Mouse (Mus musculus) urinary bladder, postnatal 4 days (tissue): Measurements from ENCODE around the gene Traf3ip2.

Experiments used
- DNase-seq, 2 experiments: peaks; one replicate each; pipeline ENCODE4 v3.0.0; 2021 to 2022; ENCODE audit warnings: low spot score in 2 of 2

The Traf3ip2 gene

DNA sequence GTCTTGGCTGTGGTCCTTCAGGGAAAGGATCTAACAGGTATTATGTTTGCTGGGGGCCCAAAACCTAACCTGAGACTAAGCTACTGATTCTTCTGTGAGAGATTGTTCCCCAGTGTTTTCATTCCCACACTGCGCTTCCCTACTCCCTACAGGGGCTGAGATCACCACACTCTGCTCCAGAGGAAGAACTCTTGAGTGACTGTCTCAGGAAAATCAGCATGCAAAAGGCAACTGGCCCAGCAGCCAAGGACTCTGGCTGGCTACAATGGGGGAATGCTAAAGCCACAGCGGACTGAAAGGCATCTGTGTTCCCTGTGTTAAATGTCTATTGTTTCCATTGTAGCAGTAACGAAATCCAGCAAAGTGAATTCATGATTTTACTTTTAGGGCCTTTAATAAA lies 62.0 kb downstream of the Traf3ip2 start:
- no peak for DNase-seq

DNA sequence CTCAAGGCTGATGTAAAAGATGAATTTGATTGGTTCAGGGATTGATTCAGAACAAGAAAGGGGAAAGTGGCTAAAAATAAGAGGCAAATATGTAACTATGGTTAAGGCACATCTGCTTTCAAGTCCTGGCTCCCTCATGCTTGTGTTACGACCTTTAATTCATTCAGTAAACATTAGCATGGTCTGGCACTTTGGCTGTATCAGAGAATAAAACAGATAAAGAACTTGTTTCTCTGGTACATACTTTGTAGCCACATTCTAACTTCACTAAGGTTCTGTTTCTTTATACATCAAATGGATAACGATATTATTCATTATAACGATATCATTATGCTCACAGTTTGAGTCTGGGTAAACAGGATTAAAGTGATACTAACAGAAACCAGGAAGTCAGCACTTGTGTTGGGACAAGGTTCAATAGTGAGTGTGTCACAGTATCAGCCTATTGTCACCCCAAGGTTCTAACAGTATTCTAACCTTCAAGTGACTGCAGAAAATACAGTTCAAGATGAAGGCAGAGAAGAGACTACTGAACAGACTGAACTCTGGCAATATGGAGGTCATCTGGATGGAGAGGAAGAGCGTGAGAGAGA lies 65.6 kb downstream of the Traf3ip2 start:
- no peak for DNase-seq

DNA sequence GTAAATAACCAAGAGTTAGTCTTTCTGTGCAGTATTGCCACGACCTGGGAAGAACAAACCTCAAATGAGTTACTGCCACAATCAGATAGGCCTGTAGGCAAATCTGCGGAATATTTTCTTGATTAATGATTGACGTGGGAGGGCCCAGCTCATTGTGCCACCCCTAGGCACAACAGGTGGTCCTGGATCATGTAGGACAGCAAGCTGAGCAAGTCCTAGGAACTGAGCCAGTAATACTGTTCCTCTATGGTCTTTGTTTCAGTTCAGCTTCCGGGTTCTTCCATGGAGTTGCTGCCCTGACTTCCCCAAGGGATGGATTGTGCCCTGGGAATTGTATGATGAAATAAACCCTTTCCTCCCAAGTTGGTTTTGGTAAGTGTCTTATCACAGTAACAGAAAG lies 68.3 kb downstream of the Traf3ip2 start:
- no peak for DNase-seq

- DNase-seq: no peak
Observed at GRCm38 (mm10) chr10:39682556-39682955, 69.8 kb downstream of the Traf3ip2 start.

- DNase-seq: no peak
Observed at GRCm38 (mm10) chr10:39683481-39683880, 70.7 kb downstream of the Traf3ip2 start.

DNA sequence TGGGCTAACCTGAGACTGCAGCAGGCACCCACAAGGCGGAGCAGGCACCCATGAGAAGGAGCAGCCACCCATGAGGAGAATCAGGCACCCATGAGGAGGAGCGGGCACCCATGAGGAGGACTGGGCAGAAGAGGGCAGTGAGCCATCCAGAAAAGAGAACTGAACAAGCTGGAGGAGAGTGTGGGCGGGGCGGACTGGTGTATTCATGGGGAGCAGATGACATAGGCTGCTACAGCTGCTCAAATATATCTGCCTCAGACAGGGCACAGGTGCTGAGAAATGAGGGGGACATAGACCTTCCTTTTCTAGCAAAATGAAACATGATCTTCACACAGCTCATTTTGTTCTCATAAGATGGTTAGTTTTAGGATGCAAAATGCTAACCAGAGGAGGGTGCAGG lies 74.1 kb downstream of the Traf3ip2 start:
- no peak for DNase-seq

DNA sequence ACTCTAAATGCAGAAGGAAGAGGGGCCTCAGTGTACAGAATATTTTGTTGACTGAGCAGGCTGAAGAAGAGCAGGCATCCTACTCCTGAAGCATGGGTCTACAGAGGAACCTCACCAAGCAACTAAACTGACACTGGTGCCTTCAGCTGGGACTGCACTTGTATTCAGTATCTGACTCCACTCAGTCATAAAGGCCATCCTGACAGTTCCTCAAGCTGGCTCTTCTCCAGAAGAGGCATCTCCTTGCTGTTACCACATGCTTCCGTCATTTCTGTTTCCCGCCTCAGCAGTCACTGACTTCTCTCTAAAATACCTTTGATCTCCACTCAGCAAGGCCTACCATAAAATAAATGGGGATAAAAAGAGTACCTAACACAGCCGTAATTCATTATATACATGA lies 75.1 kb downstream of the Traf3ip2 start:
- DNase-seq: no peak

DNA sequence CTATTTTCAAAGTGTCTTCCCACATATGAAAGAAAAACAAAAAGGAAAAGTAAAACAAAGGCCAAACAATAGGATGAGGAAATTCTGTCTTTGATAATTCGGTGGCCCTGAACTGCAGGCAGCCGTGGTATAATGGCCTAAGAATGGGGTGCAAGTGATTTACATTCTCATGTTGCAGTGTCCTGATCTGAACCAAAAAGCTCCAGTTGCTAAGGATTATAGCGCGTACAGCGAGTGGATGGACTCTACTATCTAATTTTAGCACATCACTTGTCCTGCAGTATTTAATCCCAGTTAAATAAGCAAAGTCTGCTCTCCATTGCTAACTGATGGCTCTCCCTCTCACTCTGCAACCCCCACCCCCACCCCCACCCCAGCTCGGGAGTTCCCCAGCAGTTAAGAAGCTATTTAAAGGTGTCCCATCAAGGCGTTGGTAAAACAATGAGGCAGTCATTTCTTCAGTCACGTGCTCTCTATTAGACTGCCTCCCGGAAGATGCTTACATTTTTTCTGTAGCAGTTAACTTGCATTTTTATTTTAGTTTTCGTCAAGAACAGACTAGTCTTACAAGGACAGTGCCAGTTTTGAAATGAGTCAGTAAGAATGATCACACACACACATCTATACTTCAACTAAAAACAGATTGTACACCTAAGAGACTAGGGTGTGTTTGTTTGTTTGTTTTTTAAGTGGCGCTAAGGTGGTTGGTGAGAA lies 78.8 kb downstream of the Traf3ip2 start:
- DNase-seq: no peak

DNA sequence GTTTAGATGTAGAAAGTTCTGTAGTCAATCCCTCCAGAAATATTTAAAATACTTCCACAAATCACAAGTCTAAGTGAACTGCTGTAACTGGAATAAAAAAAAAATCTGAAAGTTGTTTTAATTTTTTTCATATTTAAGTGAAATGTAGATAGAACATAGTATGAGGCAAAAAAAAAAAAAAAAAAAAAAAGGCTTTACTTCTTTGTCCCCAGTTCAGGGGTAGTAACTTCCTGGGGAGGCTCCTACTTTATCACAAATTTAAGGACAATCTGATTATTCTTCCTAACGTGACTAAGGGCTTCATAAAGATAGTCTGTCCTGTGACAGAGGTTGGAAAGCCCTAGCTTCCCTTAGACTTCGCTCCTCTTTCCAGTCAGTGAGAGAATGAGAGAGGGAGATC lies 79.4 kb downstream of the Traf3ip2 start:
- no peak for DNase-seq
